Mouse (Mus musculus) E14TG2a.4 (cell line): ENCODE measurements around the gene Dnajb4.

Experiments used
- H3K27me3 ChIP-seq: 2 replicates; pipeline ENCODE4 v1.6.1; 2014; ENCODE audit warnings: low read length, control low read depth; ENCODE audit not compliant: insufficient read depth
- H3K36me3 ChIP-seq: 2 replicates; pipeline ENCODE4 v1.6.1; 2014; ENCODE audit warnings: low read length, control low read depth; ENCODE audit not compliant: insufficient read depth
- H3K4me1 ChIP-seq: replicated peaks from 2 replicates; pipeline ENCODE4 v1.6.1; 2014; ENCODE audit warnings: low read depth, low read length, control low read depth
- H3K4me3 ChIP-seq: replicated peaks from 2 replicates; pipeline ENCODE4 v1.5.1; 2014; ENCODE audit warnings: mild to moderate bottlenecking, low read length
- H3K9me3 ChIP-seq: 2 replicates; pipeline ENCODE4 v1.6.1; 2014; ENCODE audit warnings: low read length, control low read depth
- CTCF ChIP-seq: conservative IDR thresholded peaks from 2 replicates; pipeline ENCODE4 v1.5.1; 2014; ENCODE audit warnings: low read length
- NANOG ChIP-seq: IDR thresholded peaks from 2 replicates; pipeline ENCODE4 v1.6.1; 2014; ENCODE audit warnings: borderline replicate concordance, low read length, mixed read lengths
- POU5F1 ChIP-seq: IDR thresholded peaks from 2 replicates; pipeline ENCODE4 v1.6.1; 2014; ENCODE audit warnings: low read length, borderline replicate concordance

Dnajb4 gene

GRCm38 (mm10) chr3:152160607-152161006, 49.5 kb downstream of the Dnajb4 start:
- H3K4me1 ChIP-seq, result peaks cover 11% of the 10 kb centered on the region
- 0 out of 2 replicates have a peak, but pooled peaks cover 1% of the 10 kb centered on the region for H3K27me3 ChIP-seq
- no peak overlapping the region for H3K4me3 ChIP-seq
- TF ChIP-seq NANOG (no peak), CTCF (no peak), POU5F1 (no peak)
- no peaks in the 10 kb centered on the region for H3K36me3 ChIP-seq
- H3K9me3 ChIP-seq, result peaks cover 72% of the 10 kb centered on the region

- Histone ChIP-seq H3K27me3 (no peaks in the 10 kb centered on the region; the same call in 1 of the 2 replicates), H3K9me3 (peaks cover 72% of the 10 kb centered on the region), H3K4me1 (peaks cover 7% of the 10 kb centered on the region; the same call in 1 of the 2 replicates), H3K4me3 (no peak overlapping the region), H3K36me3 (no peaks in the 10 kb centered on the region)
- TF ChIP-seq NANOG, result no peak
Measured at GRCm38 (mm10) chr3:152159321-152159720, 50.8 kb downstream of the Dnajb4 start.

GRCm38 (mm10) chr3:152158344-152159291, 51.5 kb downstream of the Dnajb4 start:
- Histone ChIP-seq H3K27me3 (no peaks in the 10 kb centered on the region; the same call in 1 of the 2 replicates), H3K36me3 (no peaks in the 10 kb centered on the region), H3K4me3 (no peak overlapping the region), H3K4me1 (0 out of 2 replicates have a peak, but pooled peaks cover 6% of the 10 kb centered on the region), H3K9me3 (peaks cover 69% of the 10 kb centered on the region)
- no peak for TF ChIP-seq NANOG
- no peak for TF ChIP-seq POU5F1
- no peak for TF ChIP-seq CTCF

GRCm38 (mm10) chr3:152156816-152157496, 53.1 kb downstream of the Dnajb4 start:
- TF ChIP-seq CTCF, result no peak
- TF ChIP-seq POU5F1, result no peak
- TF ChIP-seq NANOG, result no peak

GRCm38 (mm10) chr3:152155296-152155948, 54.7 kb downstream of the Dnajb4 start:
- Histone ChIP-seq H3K27me3 (no peaks in the 10 kb centered on the region; the same call in 1 of the 2 replicates), H3K36me3 (no peaks in the 10 kb centered on the region), H3K9me3 (peaks cover 37% of the 10 kb centered on the region), H3K4me3 (no peak overlapping the region), H3K4me1 (peaks cover 6% of the 10 kb centered on the region; the same call in 1 of the 2 replicates)
- TF ChIP-seq POU5F1 (no peak), CTCF (no peak), NANOG (no peak)

More at GRCm38 (mm10) chr3:152156816-152157496, 53.1 kb downstream of the Dnajb4 start:
- Histone ChIP-seq H3K27me3 (no peaks in the 10 kb centered on the region; the same call in 1 of the 2 replicates), H3K9me3 (peaks cover 53% of the 10 kb centered on the region), H3K4me1 (peaks cover 6% of the 10 kb centered on the region; the same call in 1 of the 2 replicates), H3K4me3 (no peak overlapping the region), H3K36me3 (no peaks in the 10 kb centered on the region)

GRCm38 (mm10) chr3:152154095-152154494, 56.0 kb downstream of the Dnajb4 start:
- TF ChIP-seq CTCF (no peak), NANOG (no peak)
- Histone ChIP-seq H3K9me3 (peaks cover 24% of the 10 kb centered on the region), H3K4me3 (no peak overlapping the region), H3K36me3 (no peaks in the 10 kb centered on the region), H3K27me3 (peaks cover under 1% of the 10 kb centered on the region; the same call in 1 of the 2 replicates), H3K4me1 (peaks cover 6% of the 10 kb centered on the region; the same call in 1 of the 2 replicates)

- TF ChIP-seq NANOG, result no peak
- TF ChIP-seq CTCF, result no peak
- TF ChIP-seq POU5F1, result no peak
- no peaks in the 10 kb centered on the region for H3K36me3 ChIP-seq
- peaks cover 3% of the 10 kb centered on the region; the same call in 1 of the 2 replicates for H3K27me3 ChIP-seq
- H3K4me3 ChIP-seq, result no peak overlapping the region
- peaks cover 16% of the 10 kb centered on the region for H3K9me3 ChIP-seq
- H3K4me1 ChIP-seq, result peaks cover 6% of the 10 kb centered on the region; the same call in 1 of the 2 replicates
Measured at GRCm38 (mm10) chr3:152153152-152153551, 57.0 kb downstream of the Dnajb4 start.

- Histone ChIP-seq H3K9me3 (peaks cover 9% of the 10 kb centered on the region; the same call in 1 of the 2 replicates), H3K27me3 (peaks cover 3% of the 10 kb centered on the region; the same call in 1 of the 2 replicates), H3K4me1 (peaks cover 6% of the 10 kb centered on the region; the same call in 1 of the 2 replicates), H3K4me3 (no peak overlapping the region), H3K36me3 (no peaks in the 10 kb centered on the region)
- TF ChIP-seq POU5F1 (no peak), NANOG (no peak), CTCF (no peak)
Measured at GRCm38 (mm10) chr3:152152483-152152804, 57.7 kb downstream of the Dnajb4 start.
